Mouse (Mus musculus): ENCODE data around the gene Nkpd1. TPM values are rescaled to one million over a fixed set of nuclear protein-coding genes. Genes with fewer than 3 reads are reported as not detected.

Nkpd1 gene
- polyA plus RNA-seq, 1 experiment = 2.2 TPM

DNA sequence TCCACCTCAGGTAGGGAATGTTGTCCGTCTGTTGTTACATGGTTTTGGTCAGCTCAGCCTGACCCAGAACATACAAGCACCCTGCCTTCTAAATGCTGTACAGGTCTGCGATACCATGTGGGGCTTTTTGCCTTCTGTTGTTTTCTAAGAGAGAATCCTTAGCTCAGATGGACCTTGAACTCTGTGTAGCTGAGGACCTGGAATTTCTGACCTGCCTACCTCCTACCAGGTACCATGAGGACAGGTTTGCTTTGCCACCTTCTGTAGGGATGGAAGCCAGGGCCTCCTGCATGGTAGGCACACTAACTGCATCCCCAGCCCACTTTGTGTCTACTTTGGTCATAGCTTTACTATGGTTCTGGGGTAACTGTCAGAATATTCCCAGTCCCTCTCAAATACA, 48.2 kb downstream of the Nkpd1 start:
- Histone ChIP-seq H3K27me3 (ENCODE audit: control insufficient read depth, insufficient read depth, low read length) (no peaks in the 10 kb centered on the region), H3K4me1 (ENCODE audit: control insufficient read depth, insufficient read depth, insufficient read length) (peaks cover 9% of the 10 kb centered on the region; the same call in 1 of the 2 replicates), H3K27ac (ENCODE audit: insufficient read depth, low read length) (no peak overlapping the region), H3K36me3 (ENCODE audit: control insufficient read depth, insufficient read depth, low read length) (peaks cover 8% of the 10 kb centered on the region), H3K4me3 (ENCODE audit: extremely low read depth, insufficient read depth, insufficient read length) (no peak overlapping the region)
- TF ChIP-seq CTCF (IDR thresholded peaks at IDR 0.05; ENCODE audit: extremely low read depth, insufficient read depth, insufficient read length, insufficient replicate concordance) = no peak
- TF ChIP-seq POLR2A (IDR thresholded peaks at IDR 0.05; ENCODE audit: low read depth, low read length) = no peak
- DNase-seq (ENCODE audit: low read depth in 1 of 2, low spot score in 2 of 2) = no peak
- WGBS = 98% methylated on average over 2 of the region's 2 CpGs

DNA sequence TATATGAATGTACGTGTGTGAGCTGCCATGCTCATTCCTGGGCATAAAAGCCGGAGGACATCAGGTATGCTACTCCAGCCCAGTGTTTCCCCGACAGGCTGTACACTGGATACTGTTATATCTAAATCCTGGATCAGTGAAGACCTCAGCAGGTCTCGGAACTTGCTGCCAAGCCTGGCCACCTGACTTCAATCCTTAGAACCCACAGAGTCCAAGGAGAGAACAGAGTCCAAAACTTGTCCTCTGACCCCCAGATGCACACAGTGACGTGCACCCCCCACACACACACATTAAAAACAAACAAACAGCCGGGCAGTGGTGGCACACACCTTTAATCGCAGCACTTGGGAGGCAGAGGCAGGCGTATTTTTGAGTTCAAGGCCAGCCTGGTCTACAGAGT, 49.8 kb downstream of the Nkpd1 start:
- H3K4me1 ChIP-seq (ENCODE audit: control insufficient read depth, insufficient read depth, insufficient read length) = peaks cover 6% of the 10 kb centered on the region; the same call in 1 of the 2 replicates
- TF ChIP-seq CTCF (IDR thresholded peaks at IDR 0.05; ENCODE audit: extremely low read depth, insufficient read depth, insufficient read length, insufficient replicate concordance) = no peak
- TF ChIP-seq POLR2A (IDR thresholded peaks at IDR 0.05; ENCODE audit: low read depth, low read length) = no peak
- H3K36me3 ChIP-seq (ENCODE audit: control insufficient read depth, insufficient read depth, low read length) = peaks cover 8% of the 10 kb centered on the region
- 97% methylated on average over 8 of the region's 8 CpGs for WGBS
- H3K27me3 ChIP-seq (ENCODE audit: control insufficient read depth, insufficient read depth, low read length) = no peaks in the 10 kb centered on the region
- no peak overlapping the region for H3K4me3 ChIP-seq (ENCODE audit: extremely low read depth, insufficient read depth, insufficient read length)
- H3K27ac ChIP-seq (ENCODE audit: insufficient read depth, low read length) = no peak overlapping the region
- DNase-seq (ENCODE audit: low read depth in 1 of 2, low spot score in 2 of 2) = no peak

DNA sequence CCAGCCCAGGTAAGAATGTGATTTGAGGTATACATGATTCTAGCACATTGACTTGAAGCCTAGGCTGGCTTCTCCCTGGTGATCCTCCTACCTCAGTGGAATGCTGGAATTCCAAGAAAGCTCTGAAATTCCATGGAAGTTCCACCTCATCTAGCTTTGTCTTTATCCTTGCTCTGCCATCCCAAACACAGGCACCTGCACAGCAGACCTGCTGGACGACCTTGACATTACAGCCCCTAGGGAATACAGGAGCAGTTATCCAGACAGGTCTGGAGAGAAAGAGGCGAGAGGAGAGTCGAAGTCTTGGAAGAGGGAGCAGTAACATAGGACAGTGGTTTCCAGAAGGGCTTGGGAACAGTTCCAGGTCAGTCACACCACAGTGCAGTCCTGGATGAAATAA, 52.0 kb downstream of the Nkpd1 start:
- H3K27me3 ChIP-seq (ENCODE audit: control insufficient read depth, insufficient read depth, low read length) = no peaks in the 10 kb centered on the region
- peaks cover 5% of the 10 kb centered on the region for H3K36me3 ChIP-seq (ENCODE audit: control insufficient read depth, insufficient read depth, low read length)
- no peak overlapping the region for H3K4me3 ChIP-seq (ENCODE audit: extremely low read depth, insufficient read depth, insufficient read length)
- WGBS = 87% methylated on average over 3 of the region's 3 CpGs
- TF ChIP-seq CTCF (IDR thresholded peaks at IDR 0.05; ENCODE audit: extremely low read depth, insufficient read depth, insufficient read length, insufficient replicate concordance) (no peak), POLR2A (IDR thresholded peaks at IDR 0.05; ENCODE audit: low read depth, low read length) (no peak)
- H3K4me1 ChIP-seq (ENCODE audit: control insufficient read depth, insufficient read depth, insufficient read length) = no peaks in the 10 kb centered on the region
- DNase-seq (ENCODE audit: low read depth in 1 of 2, low spot score in 2 of 2) = no peak
- H3K27ac ChIP-seq (ENCODE audit: insufficient read depth, low read length) = no peak overlapping the region

GRCm38 (mm10) chr7:19572926-19573775, 55.5 kb downstream of the Nkpd1 start:
- Histone ChIP-seq H3K36me3 (ENCODE audit: control insufficient read depth, insufficient read depth, low read length) (no peaks in the 10 kb centered on the region), H3K27ac (ENCODE audit: insufficient read depth, low read length) (peak overlapping the region; percentile 93), H3K4me1 (ENCODE audit: control insufficient read depth, insufficient read depth, insufficient read length) (peaks cover 5% of the 10 kb centered on the region; the same call in 1 of the 2 replicates), H3K4me3 (ENCODE audit: extremely low read depth, insufficient read depth, insufficient read length) (peak overlapping the region; percentile 90), H3K27me3 (ENCODE audit: control insufficient read depth, insufficient read depth, low read length) (no peaks in the 10 kb centered on the region)
- DNase-seq (ENCODE audit: low read depth in 1 of 2, low spot score in 2 of 2) = peak; percentile 72
- TF ChIP-seq POLR2A (IDR thresholded peaks at IDR 0.05; ENCODE audit: low read depth, low read length) (peak; percentile 69), CTCF (IDR thresholded peaks at IDR 0.05; ENCODE audit: extremely low read depth, insufficient read depth, insufficient read length, insufficient replicate concordance) (no peak)
- WGBS = 1% methylated on average over 53 of the region's 53 CpGs

- WGBS = 31% methylated on average over 16 of the region's 16 CpGs
- Histone ChIP-seq H3K27ac (ENCODE audit: insufficient read depth, low read length) (peak overlapping the region; percentile 93), H3K4me1 (ENCODE audit: control insufficient read depth, insufficient read depth, insufficient read length) (peaks cover 5% of the 10 kb centered on the region; the same call in 1 of the 2 replicates), H3K27me3 (ENCODE audit: control insufficient read depth, insufficient read depth, low read length) (no peaks in the 10 kb centered on the region), H3K36me3 (ENCODE audit: control insufficient read depth, insufficient read depth, low read length) (no peaks in the 10 kb centered on the region), H3K4me3 (ENCODE audit: extremely low read depth, insufficient read depth, insufficient read length) (peak overlapping the region; percentile 90; the same call in 1 of the 2 replicates)
- no peak for TF ChIP-seq POLR2A (IDR thresholded peaks at IDR 0.05; ENCODE audit: low read depth, low read length)
- TF ChIP-seq CTCF (IDR thresholded peaks at IDR 0.05; ENCODE audit: extremely low read depth, insufficient read depth, insufficient read length, insufficient replicate concordance) = no peak
- DNase-seq (ENCODE audit: low read depth in 1 of 2, low spot score in 2 of 2) = no peak
Measured at GRCm38 (mm10) chr7:19573776-19574140, 56.1 kb downstream of the Nkpd1 start.

Other genes starting within 250 kb of the Nkpd1 start
- 335 and 437 TPM in 2 replicates for gene Vasp, start 246.0 kb upstream of the Nkpd1 start, polyA plus RNA-seq (2012; rRNA removed)
- 2.1 and 3.3 TPM in 2 replicates for gene Ppm1n, start 237.8 kb upstream of the Nkpd1 start, polyA plus RNA-seq (2012; rRNA removed)
- gene Rtn2, start 235.2 kb upstream of the Nkpd1 start, polyA plus RNA-seq (2012; rRNA removed) = 7.7 and 9.1 TPM in 2 replicates
- 1.6 and 1.9 TPM in 2 replicates for gene Fosb, start 207.8 kb upstream of the Nkpd1 start, polyA plus RNA-seq (2012; rRNA removed)
- 28.2 and 29.9 TPM in 2 replicates for gene Ercc1, start 173.1 kb upstream of the Nkpd1 start, polyA plus RNA-seq (2012; rRNA removed)
- 5.8 and 5.9 TPM in 2 replicates for gene Cd3eap, start 158.4 kb upstream of the Nkpd1 start, polyA plus RNA-seq (2012; rRNA removed)
- 2.2 and 2.5 TPM in 2 replicates for gene Ppp1r13l, start 158.1 kb upstream of the Nkpd1 start, polyA plus RNA-seq (2012; rRNA removed)
- 51.8 and 62.2 TPM in 2 replicates for gene Ercc2, start 135.8 kb upstream of the Nkpd1 start, polyA plus RNA-seq (2012; rRNA removed)
- 2.3 and 3.9 TPM in 2 replicates for gene Klc3, start 113.7 kb upstream of the Nkpd1 start, polyA plus RNA-seq (2012; rRNA removed)
- 0.62 and 0.92 TPM in 2 replicates for gene Ckm, start 113.1 kb upstream of the Nkpd1 start, polyA plus RNA-seq (2012; rRNA removed)
- gene Mark4, start 59.0 kb upstream of the Nkpd1 start, polyA plus RNA-seq (2012; rRNA removed) = 14.6 and 23.4 TPM in 2 replicates
- 7.1 and 7.7 TPM in 2 replicates for gene Exoc3l2, start 54.5 kb upstream of the Nkpd1 start, polyA plus RNA-seq (2012; rRNA removed)
- 8.8 and 13.9 TPM in 2 replicates for gene Bloc1s3, start 9.5 kb upstream of the Nkpd1 start, polyA plus RNA-seq (2012; rRNA removed)
- 54.4 and 75.5 TPM in 2 replicates for gene Trappc6a, start 9.4 kb upstream of the Nkpd1 start, polyA plus RNA-seq (2012; rRNA removed)
- 56.2 and 71.0 TPM in 2 replicates for gene Ppp1r37, start 45.2 kb downstream of the Nkpd1 start, polyA plus RNA-seq (2012; rRNA removed)
- gene Zfp296, start 59.4 kb downstream of the Nkpd1 start, polyA plus RNA-seq (2012; rRNA removed) = 20.9 and 33.0 TPM in 2 replicates
- 94.7 and 143 TPM in 2 replicates for gene Gemin7, start 59.8 kb downstream of the Nkpd1 start, polyA plus RNA-seq (2012; rRNA removed)
- gene Clasrp, start 86.6 kb downstream of the Nkpd1 start, polyA plus RNA-seq (2012; rRNA removed) = 102 and 186 TPM in 2 replicates
- gene Relb, start 111.6 kb downstream of the Nkpd1 start, polyA plus RNA-seq (2012; rRNA removed) = 76.9 and 114 TPM in 2 replicates
- gene Clptm1, start 147.2 kb downstream of the Nkpd1 start, polyA plus RNA-seq (2012; rRNA removed) = 76.3 and 78.9 TPM in 2 replicates
- gene Apoc2, start 160.1 kb downstream of the Nkpd1 start, polyA plus RNA-seq (2012; rRNA removed) = 1.2 and 5.5 TPM in 2 replicates
- gene Gm44805, start 163.6 kb downstream of the Nkpd1 start, polyA plus RNA-seq (2012; rRNA removed) = not detected in 2 replicates
- gene Apoc4, start 163.6 kb downstream of the Nkpd1 start, polyA plus RNA-seq (2012; rRNA removed) = 0.25 and 0.28 TPM in 2 replicates
- 4.3 and 6.7 TPM in 2 replicates for gene Apoc1, start 174.8 kb downstream of the Nkpd1 start, polyA plus RNA-seq (2012; rRNA removed)
- 1,613 and 1,762 TPM in 2 replicates for gene Apoe, start 181.3 kb downstream of the Nkpd1 start, polyA plus RNA-seq (2012; rRNA removed)
- gene Tomm40, start 197.6 kb downstream of the Nkpd1 start, polyA plus RNA-seq (2012; rRNA removed) = 51.1 and 66.8 TPM in 2 replicates
- 23.3 and 24.4 TPM in 2 replicates for gene Nectin2, start 232.6 kb downstream of the Nkpd1 start, polyA plus RNA-seq (2012; rRNA removed)